Mouse (Mus musculus) lung, postnatal 0 days (tissue): Measurements from ENCODE around the gene Pigs.

ENCODE experiments used
- CTCF ChIP-seq: IDR thresholded peaks from 2 replicates; pipeline ENCODE4 v1.5.1; 2016; ENCODE audit warnings: antibody characterized with exemption, mild to moderate bottlenecking
- EP300 ChIP-seq: IDR thresholded peaks from 2 replicates; pipeline ENCODE4 v1.6.1; 2016; ENCODE audit warnings: antibody characterized with exemption, mild to moderate bottlenecking, control low read depth

GRCm38 (mm10) chr11:78344890-78345715, 16.9 kb downstream of the Pigs start:
- no peak for TF ChIP-seq CTCF
- no peak for TF ChIP-seq EP300
